Mouse (Mus musculus): ENCODE results near the gene Ankrd11. TPM values are rescaled to one million over a fixed set of nuclear protein-coding genes. Genes with fewer than 3 reads are reported as not detected.
A peak's percentile ranks its signal among the peaks of the same experiment; 100 is the strongest.

Gene Ankrd11
- total RNA-seq, 2 experiments from 2014 or later, result 60.3 to 62.1 TPM

GRCm38 (mm10) chr8:122880302-122880701 is 161.8 kb downstream of the Ankrd11 start:
- intact Hi-C loops (cut with DNase I), result no loop called here
- Histone ChIP-seq H3K27ac (no peak overlapping the region), H3K4me3 (no peak overlapping the region)
- no peak for TF ChIP-seq CTCF (IDR thresholded peaks at IDR 0.05)
- DNase-seq, result no peak

- TF ChIP-seq CTCF (IDR thresholded peaks at IDR 0.05), result no peak
- DNase-seq, result no peak
- Histone ChIP-seq H3K4me3 (no peak overlapping the region), H3K27ac (no peak overlapping the region)
- intact Hi-C loops (cut with DNase I), result no loop called here
Measured at GRCm38 (mm10) chr8:122878231-122878630, 163.8 kb downstream of the Ankrd11 start.

- DNase-seq, result no peak
- no peak for TF ChIP-seq CTCF (IDR thresholded peaks at IDR 0.05)
- intact Hi-C loops (cut with DNase I), result no loop called here
- no peak overlapping the region for H3K4me3 ChIP-seq
- H3K27ac ChIP-seq, result no peak overlapping the region
Measured at GRCm38 (mm10) chr8:122875186-122875585, 166.9 kb downstream of the Ankrd11 start.

DNA sequence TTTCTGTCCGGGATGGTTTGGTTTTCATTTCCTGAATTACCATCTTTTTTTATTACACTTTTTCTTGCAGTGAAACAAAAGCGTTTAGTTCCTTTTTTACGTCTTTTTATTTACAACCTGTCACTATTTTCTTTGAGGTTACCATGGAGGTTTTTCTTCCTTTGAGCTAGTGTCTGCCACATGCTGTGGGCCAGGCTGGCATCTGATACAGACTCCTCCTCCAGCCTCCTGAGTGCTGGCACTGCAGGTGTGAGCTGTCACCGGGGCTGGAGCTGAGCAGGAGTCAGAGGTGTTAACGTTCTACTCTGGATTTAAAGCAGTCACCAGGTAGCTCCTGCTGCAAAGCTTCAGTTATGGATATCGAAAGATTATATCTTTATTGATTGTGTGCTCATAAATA is 168.9 kb downstream of the Ankrd11 start:
- no peak for DNase-seq
- intact Hi-C loops (cut with DNase I), result no loop called here
- H3K27ac ChIP-seq, result no peak overlapping the region
- H3K4me3 ChIP-seq, result no peak overlapping the region
- no peak for TF ChIP-seq CTCF (IDR thresholded peaks at IDR 0.05)

GRCm38 (mm10) chr8:122871663-122872062 is 170.4 kb downstream of the Ankrd11 start:
- TF ChIP-seq CTCF (IDR thresholded peaks at IDR 0.05), result no peak
- Histone ChIP-seq H3K4me3 (no peak overlapping the region), H3K27ac (no peak overlapping the region)
- intact Hi-C loops (cut with DNase I), result no loop called here
- no peak for DNase-seq

DNA sequence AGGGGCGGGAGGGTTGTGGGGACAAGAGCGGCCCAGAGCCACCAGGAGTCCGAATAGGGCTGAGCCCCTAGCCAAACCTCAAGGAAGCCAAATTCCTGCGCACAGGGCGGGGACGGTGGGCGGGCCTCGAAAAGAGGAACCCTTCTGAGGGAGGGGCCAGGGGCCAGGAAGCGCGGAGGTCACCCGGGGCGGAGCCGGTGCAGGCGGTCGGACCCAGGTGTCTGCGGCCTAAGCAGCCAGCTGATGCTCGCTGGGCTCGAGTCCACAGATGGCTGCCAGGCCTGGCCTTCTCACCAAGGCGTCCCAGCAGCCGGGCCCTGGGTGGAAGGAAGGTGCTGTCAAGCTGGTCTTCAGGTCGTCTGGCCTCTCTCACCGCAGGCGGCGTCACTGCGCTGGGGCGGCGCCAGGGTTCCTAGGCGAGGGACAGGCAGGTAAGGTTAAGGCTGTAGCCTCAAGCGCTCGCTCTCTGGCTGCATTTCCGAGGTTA is 171.7 kb downstream of the Ankrd11 start:
- Histone ChIP-seq H3K4me3 (peak overlapping the region; percentile 56), H3K27ac (no peak overlapping the region)
- TF ChIP-seq CTCF (IDR thresholded peaks at IDR 0.05), result no peak
- intact Hi-C loops (cut with DNase I), result no loop called here
- DNase-seq, result peak; percentile 61

DNA sequence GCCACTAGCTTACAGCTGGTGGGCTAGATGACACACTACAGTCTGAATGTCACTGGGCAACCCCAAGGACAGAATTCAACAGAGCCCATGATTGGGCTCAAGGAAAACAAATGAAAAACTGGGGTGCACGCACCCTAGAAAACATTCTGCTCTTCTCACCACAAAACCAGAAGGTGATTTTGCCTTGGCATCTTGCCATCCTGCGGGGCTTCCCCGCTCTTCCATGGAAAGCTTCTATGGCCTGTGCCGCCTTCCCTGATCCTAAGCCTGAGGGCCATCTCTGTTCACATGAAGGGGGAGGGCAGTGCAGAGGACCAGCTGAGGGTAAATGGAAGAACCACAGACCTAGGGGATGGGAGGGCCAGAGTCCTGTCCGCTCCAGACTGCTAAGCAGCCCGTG is 174.1 kb downstream of the Ankrd11 start:
- intact Hi-C loops (cut with DNase I), result no loop called here
- no peak overlapping the region for H3K4me3 ChIP-seq
- DNase-seq, result no peak
- TF ChIP-seq CTCF (IDR thresholded peaks at IDR 0.05), result no peak
- no peak overlapping the region for H3K27ac ChIP-seq

DNA sequence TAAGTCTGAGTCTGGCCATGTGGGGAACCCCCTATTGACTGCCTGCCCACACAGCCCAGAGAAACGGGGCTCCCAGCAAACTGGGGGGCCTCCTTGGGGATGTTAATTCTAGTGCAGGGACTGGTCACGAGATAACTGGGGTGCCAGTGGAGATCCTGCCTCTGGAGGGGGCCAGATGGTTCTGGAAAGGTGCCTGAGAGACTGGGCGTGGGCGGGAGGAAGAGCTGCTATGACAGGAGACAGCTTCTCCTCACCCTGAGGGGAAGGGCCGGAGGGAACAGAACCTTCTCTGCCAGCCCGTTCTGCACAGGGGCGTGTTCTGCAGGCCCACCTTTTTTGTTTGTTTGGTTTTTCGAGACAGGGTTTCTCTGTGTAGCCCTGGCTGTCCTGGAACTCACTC is 175.8 kb downstream of the Ankrd11 start:
- intact Hi-C loops (cut with DNase I), result no loop called here
- H3K4me3 ChIP-seq, result no peak overlapping the region
- no peak for TF ChIP-seq CTCF (IDR thresholded peaks at IDR 0.05)
- no peak for DNase-seq
- no peak overlapping the region for H3K27ac ChIP-seq

- H3K4me3 ChIP-seq, result no peak overlapping the region
- DNase-seq, result no peak
Measured at GRCm38 (mm10) chr8:122865441-122865840, 176.6 kb downstream of the Ankrd11 start.

DNA sequence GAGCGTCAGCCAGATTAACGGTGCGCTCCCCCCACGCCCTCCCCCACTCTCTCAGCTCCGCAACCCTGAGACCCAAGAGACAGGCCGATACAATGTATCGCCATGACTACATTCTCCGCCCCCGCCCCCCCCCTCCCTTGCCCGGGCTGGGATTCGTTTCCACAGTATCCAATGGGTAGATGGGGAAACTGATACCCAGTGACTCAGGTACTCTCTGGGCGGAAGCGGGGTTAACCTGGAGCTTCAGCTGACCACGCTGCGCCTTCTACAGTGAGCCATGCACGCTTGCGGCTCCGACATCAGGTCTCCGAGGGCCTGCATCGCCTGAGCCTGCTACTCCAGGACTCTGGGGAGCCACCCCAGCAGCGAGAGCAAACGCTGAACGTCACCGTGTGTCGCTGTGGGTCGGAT is 177.4 kb downstream of the Ankrd11 start:
- peak overlapping the region; percentile 5 for H3K4me3 ChIP-seq
- TF ChIP-seq CTCF (IDR thresholded peaks at IDR 0.05), result no peak
- H3K27ac ChIP-seq, result no peak overlapping the region
- intact Hi-C loops (cut with DNase I), result no loop called here
- no peak for DNase-seq

More at GRCm38 (mm10) chr8:122865441-122865840, 176.6 kb downstream of the Ankrd11 start:
- H3K27ac ChIP-seq, result no peak overlapping the region
- TF ChIP-seq CTCF (IDR thresholded peaks at IDR 0.05), result peak; percentile 12; the same call in 1 of the 2 replicates
- intact Hi-C loops (cut with DNase I), result no loop called here

- no peak overlapping the region for H3K4me3 ChIP-seq
- TF ChIP-seq CTCF (IDR thresholded peaks at IDR 0.05), result no peak
- H3K27ac ChIP-seq, result no peak overlapping the region
- no peak for DNase-seq
- intact Hi-C loops (cut with DNase I), result no loop called here
Measured at GRCm38 (mm10) chr8:122859843-122860242, 182.2 kb downstream of the Ankrd11 start.

GRCm38 (mm10) chr8:122856288-122856687 is 185.8 kb downstream of the Ankrd11 start:
- no peak for TF ChIP-seq CTCF (IDR thresholded peaks at IDR 0.05)
- no peak overlapping the region for H3K4me3 ChIP-seq
- DNase-seq, result no peak
- H3K27ac ChIP-seq, result no peak overlapping the region
- intact Hi-C loops (cut with DNase I), result no loop called here

GRCm38 (mm10) chr8:122855123-122855522 is 187.0 kb downstream of the Ankrd11 start:
- no peak for DNase-seq
- TF ChIP-seq CTCF (IDR thresholded peaks at IDR 0.05), result no peak
- intact Hi-C loops (cut with DNase I), result no loop called here
- no peak overlapping the region for H3K4me3 ChIP-seq
- H3K27ac ChIP-seq, result no peak overlapping the region

DNA sequence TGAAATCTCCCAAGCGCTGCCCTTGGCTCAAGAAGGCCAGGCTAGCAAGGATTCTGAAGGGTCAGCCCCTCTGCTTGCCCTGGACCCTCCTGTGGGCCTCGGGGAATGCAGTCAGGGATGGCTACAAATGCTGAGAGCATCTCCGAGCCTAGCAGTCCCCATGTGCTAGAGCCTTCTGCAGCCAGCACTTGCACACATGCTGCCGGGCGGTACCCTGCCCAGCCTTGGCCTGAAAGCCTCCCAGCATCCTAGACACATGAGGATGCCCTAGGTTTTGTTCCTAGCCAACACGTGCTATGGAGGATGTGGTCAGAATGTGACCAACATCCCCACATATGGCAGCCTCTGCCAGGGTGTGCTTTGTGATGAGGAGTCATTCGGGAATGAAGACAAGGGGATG is 187.7 kb downstream of the Ankrd11 start:
- no peak for TF ChIP-seq CTCF (IDR thresholded peaks at IDR 0.05)
- no peak overlapping the region for H3K4me3 ChIP-seq

More for the DNA sequence above, 187.7 kb downstream of the Ankrd11 start:
- intact Hi-C loops (cut with DNase I), result loop anchor here (5.0 kb wide), 2 partner anchors 48 to 213 kb away; no protein-coding TSS in a partner anchor
- H3K27ac ChIP-seq, result no peak overlapping the region
- DNase-seq, result no peak

All from gastrocnemius, adult 2 months (tissue).